Mouse (Mus musculus): ENCODE data around the gene Josd2. TPM values are rescaled to one million over a fixed set of nuclear protein-coding genes. Genes with fewer than 3 reads are reported as not detected.

The Josd2 gene
- polyA plus RNA-seq (2016; fragmentation: Nextera tagmentation; extraction: Ambion mirVana) = 74.9 and 78.5 TPM in 2 replicates

DNA sequence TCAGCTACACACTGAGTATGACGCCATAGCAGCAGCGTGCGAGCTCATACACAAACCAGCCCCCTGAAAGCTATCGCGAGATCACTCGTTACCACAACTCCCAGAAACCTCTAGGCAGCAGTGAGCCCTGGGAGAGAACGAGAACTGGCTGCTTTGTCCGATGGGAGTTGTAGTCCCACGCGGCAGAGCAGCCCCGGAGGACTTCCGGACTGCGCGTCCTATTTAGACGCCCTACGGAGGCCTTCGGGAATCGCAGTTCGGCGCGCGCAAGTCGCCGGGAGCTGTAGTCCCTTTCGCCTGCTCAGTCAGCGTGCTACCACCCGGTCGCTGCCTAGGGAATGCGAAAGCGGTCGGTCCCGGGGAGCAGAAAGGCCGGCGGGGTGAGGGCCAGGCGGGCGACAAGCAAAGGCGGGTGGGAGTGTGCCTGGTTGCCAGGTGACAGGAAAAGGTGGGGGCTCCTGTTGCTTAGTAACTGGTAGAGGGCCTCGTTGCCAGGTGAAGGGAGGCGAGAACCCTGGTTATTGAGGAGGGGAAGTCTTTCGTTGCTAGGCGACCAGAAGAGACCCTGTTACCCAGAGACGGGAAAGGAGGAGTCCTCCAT, at the start of gene Josd2:
Gene Josd2, plus strand, starts transcription at position 170 of the 601 bp plus-strand sequence.
- Histone ChIP-seq H3K9me3 (no peaks in the 10 kb centered on the region), H3K27ac (peak within 1 kb of the TSS; percentile 87), H3K4me1 (peaks cover 75% of the 10 kb centered on the region), H3K4me3 (peak within 1 kb of the TSS; percentile 60), H3K27me3 (ENCODE audit: poor library complexity, severe bottlenecking) (peaks cover 21% of the 10 kb centered on the region), H3K36me3 (replicated peaks) (peaks cover 19% of the 10 kb centered on the region)
- DNase-seq (ENCODE audit: extremely low spot score, low spot score) = peak; percentile 96
- 0% methylated on average over 42 of the region's 42 CpGs for WGBS

DNA sequence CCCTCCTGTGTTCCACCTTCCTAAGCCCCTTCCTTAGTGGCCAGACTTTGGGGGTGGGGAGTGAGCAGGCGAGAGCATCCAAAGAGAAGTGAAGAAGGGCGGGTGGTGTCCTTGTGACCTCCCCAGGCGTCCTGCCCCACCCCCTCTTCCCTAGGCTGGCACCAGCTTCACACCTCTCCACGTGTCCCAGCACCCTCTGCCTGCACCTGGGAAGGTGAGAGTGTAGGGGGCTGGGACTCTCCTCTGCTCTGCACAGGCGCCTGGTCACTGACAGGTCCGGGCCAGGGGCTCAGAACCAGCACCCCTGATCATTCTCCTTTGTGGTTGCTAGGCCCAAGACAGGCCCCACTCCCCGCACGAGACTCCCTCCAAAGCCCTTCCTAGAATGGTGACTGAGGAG, 40.1 kb upstream of the Josd2 start:
- Histone ChIP-seq H3K27me3 (ENCODE audit: poor library complexity, severe bottlenecking) (peaks cover 66% of the 10 kb centered on the region), H3K4me1 (peaks cover 62% of the 10 kb centered on the region), H3K36me3 (replicated peaks) (peaks cover 5% of the 10 kb centered on the region; the same call in 1 of the 2 replicates), H3K9me3 (no peaks in the 10 kb centered on the region), H3K4me3 (peak overlapping the region; percentile 81), H3K27ac (peak overlapping the region; percentile 98)
- 4% methylated on average over 8 of the region's 8 CpGs for WGBS
- no peak for DNase-seq (ENCODE audit: extremely low spot score, low spot score)

DNA sequence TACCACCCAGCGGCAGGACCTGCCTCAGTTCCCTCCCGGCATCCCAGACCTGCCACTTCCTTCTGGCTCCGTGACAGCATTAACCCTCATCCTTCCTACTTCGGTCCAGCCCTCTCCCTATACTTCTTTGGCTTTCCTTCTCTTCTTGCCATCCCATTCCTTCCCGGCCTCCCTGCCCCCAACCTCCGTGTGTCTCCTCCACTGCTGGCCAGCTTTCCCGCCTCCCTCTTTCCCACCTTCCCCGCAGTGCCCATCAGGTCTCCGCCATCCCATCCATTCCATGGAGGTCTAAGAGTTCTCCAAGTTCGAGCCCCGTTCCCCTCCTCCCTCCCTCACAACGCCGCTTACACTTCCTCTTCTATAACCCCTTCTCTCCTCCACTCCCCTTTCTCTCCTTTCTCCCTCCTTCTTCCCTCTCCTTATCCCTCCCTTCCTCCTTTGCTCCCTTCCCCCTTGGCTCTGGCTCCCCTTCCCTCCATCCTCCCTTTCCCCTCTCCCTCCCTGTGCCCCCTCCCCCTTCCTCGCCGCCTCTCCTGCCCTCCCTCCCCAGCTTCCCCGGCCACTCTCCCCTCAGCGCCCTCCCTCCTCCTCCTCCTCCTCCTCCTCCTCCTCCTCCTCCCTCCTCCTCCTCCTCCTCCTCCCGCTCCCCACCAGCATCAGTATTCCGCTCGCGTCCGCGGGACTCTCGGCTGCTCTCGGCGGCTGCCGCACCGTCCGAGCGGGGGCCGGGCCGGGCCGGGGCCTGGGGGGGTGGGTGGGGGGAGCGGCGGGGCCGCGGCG, 39.4 kb upstream of the Josd2 start:
- H3K4me1 ChIP-seq = peaks cover 69% of the 10 kb centered on the region
- H3K9me3 ChIP-seq = no peaks in the 10 kb centered on the region
- 1% methylated on average over 26 of the region's 38 CpGs for WGBS
- peaks cover 5% of the 10 kb centered on the region; the same call in 1 of the 2 replicates for H3K36me3 ChIP-seq (replicated peaks)
- peak overlapping the region; percentile 98 for H3K27ac ChIP-seq
- H3K27me3 ChIP-seq (ENCODE audit: poor library complexity, severe bottlenecking) = peaks cover 67% of the 10 kb centered on the region
- H3K4me3 ChIP-seq = peak overlapping the region; percentile 81
- peak; percentile 81 for DNase-seq (ENCODE audit: extremely low spot score, low spot score)

DNA sequence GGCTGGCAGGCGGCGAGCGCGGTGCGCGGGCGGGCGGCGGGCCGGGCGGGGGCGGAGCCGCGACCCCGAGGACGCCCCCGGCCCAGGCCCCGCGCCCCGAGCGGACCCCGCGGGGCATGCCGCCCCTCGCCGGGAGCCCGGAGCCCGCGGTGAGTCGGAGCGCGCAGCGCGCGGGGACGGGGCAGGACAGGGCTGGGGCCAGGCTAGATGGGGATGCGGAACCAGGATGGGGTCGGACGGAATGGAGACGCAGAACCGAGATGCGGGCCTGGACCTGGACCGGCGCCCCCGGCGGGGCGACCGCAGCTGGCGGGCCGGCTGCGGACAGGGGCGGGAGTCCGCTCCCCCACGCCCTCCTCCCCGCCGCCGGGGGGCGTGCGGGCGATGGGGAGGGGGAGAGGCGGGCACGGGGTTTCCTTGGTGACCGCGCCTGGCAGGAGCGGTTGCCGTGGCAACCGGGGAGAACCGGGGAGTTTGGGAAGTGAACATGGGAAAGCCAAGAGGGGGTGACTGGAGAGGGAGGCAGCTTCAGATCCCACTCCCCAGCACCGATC, 38.7 kb upstream of the Josd2 start, which contains the start of gene Lrrc4b:
Gene Lrrc4b, plus strand, starts transcription at position 51 of the 554 bp plus-strand sequence.
- 1% methylated on average over 65 of the region's 69 CpGs for WGBS
- peaks cover 5% of the 10 kb centered on the region; the same call in 1 of the 2 replicates for H3K36me3 ChIP-seq (replicated peaks)
- H3K27me3 ChIP-seq (ENCODE audit: poor library complexity, severe bottlenecking) = peaks cover 67% of the 10 kb centered on the region
- no peaks in the 10 kb centered on the region for H3K9me3 ChIP-seq
- DNase-seq (ENCODE audit: extremely low spot score, low spot score) = peak; percentile 81
- peak within 1 kb of the TSS; percentile 81 for H3K4me3 ChIP-seq
- H3K27ac ChIP-seq = peak within 1 kb of the TSS; percentile 98
- H3K4me1 ChIP-seq = peaks cover 72% of the 10 kb centered on the region

DNA sequence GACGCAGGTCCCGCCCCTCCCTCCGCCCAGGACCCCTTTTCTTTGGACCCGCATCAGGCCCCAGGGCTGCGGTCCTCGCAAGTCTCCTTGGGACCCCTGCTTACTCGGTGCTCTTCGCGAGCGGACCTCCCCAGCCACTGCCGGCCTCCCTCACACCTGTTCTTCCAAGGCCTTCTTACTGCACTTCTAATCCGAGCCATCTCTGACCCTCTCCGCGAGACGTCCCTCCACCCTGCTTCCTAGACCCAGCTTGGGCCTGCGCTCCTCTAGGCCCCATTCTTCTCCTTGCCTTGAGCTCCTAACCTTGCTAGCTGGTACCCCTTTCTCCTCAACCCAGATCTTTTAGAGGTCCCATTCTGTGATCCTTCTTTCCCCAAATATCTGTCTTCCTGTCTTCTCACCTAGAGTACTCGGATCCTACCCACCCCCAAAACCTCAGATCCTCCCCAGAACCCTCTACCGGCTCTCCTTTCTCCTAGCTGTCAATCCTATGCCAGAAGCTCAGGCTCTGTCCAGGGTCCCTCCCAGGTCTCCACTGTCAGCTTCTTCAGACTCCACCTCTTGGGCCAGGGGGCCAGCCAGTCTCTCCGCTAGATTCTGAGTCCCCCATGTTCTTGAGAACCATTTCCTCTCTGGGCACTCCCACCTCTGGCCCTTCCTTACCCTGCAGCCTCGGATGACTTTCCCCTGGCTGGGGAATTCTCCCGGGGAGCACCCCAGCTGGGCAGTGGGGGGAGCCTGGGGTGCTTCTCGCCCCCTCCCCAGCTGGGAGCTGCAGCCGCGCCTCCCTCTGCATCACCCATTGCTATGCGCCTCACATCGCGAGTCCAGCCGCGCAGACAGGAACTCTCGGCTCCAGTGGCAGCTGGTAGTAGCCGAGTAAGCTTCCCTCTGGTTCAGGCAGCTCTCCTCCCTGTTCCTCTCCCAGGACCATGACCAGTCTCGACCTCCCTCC, 38.0 kb upstream of the Josd2 start:
- WGBS = under 1% methylated on average over 31 of the region's 32 CpGs
- DNase-seq (ENCODE audit: extremely low spot score, low spot score) = peak; percentile 36
- Histone ChIP-seq H3K36me3 (replicated peaks) (peaks cover 6% of the 10 kb centered on the region; the same call in 1 of the 2 replicates), H3K9me3 (no peaks in the 10 kb centered on the region), H3K4me1 (peaks cover 72% of the 10 kb centered on the region), H3K4me3 (peak overlapping the region; percentile 81), H3K27ac (peak overlapping the region; percentile 98), H3K27me3 (ENCODE audit: poor library complexity, severe bottlenecking) (peaks cover 67% of the 10 kb centered on the region)

DNA sequence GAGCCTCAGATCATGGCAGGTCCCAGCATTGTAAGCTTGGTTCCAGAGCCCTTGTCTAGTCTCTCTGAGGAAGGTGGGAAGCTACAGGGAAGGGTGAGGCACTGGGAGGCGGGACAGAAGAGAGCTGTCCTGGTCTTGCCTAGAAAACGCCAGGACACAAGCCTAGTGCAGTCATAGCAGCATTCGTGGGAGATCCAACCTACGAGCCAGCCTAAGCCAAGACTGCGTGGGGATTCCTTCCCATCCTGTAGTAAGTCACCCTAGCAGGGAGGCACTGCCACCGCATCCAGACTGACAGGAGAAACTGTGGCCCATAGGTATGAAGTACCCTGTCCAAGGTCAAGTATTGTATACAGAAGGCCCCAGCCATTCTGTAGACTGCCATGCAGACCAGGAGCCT, 35.2 kb upstream of the Josd2 start:
- peaks cover 59% of the 10 kb centered on the region for H3K4me1 ChIP-seq
- peaks cover 11% of the 10 kb centered on the region; the same call in 1 of the 2 replicates for H3K36me3 ChIP-seq (replicated peaks)
- H3K27ac ChIP-seq = no peak overlapping the region
- H3K9me3 ChIP-seq = no peaks in the 10 kb centered on the region
- H3K27me3 ChIP-seq (ENCODE audit: poor library complexity, severe bottlenecking) = peaks cover 57% of the 10 kb centered on the region
- no peak overlapping the region for H3K4me3 ChIP-seq
- 75% methylated on average over 6 of the region's 6 CpGs for WGBS
- DNase-seq (ENCODE audit: extremely low spot score, low spot score) = no peak

DNA sequence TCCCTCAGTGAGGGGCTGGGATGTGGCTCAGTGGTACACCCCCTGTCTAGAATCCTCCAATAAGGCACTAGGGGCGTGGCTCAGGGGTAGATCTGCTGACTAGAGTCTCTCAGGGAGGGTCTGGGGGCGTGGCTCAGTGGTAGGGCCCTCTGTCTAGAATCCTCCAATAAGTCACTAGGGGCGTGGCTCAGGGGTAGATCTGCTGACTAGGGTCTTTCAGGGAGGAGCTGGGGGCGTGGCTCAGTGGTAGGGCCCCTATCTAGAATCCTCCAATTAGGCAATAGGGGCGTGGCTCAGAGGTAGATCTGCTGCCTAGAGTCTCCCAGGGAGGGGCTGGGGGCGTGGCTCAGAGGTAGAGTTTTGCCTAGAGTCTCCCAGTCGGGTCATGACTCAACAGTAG, 34.4 kb upstream of the Josd2 start:
- H3K27ac ChIP-seq = no peak overlapping the region
- peaks cover 58% of the 10 kb centered on the region for H3K4me1 ChIP-seq
- H3K4me3 ChIP-seq = peak overlapping the region; percentile 8
- H3K27me3 ChIP-seq (ENCODE audit: poor library complexity, severe bottlenecking) = peaks cover 57% of the 10 kb centered on the region
- H3K36me3 ChIP-seq (replicated peaks) = peaks cover 13% of the 10 kb centered on the region; the same call in 1 of the 2 replicates
- DNase-seq (ENCODE audit: extremely low spot score, low spot score) = peak; percentile 81
- 3% methylated on average over 7 of the region's 7 CpGs for WGBS
- no peaks in the 10 kb centered on the region for H3K9me3 ChIP-seq

DNA sequence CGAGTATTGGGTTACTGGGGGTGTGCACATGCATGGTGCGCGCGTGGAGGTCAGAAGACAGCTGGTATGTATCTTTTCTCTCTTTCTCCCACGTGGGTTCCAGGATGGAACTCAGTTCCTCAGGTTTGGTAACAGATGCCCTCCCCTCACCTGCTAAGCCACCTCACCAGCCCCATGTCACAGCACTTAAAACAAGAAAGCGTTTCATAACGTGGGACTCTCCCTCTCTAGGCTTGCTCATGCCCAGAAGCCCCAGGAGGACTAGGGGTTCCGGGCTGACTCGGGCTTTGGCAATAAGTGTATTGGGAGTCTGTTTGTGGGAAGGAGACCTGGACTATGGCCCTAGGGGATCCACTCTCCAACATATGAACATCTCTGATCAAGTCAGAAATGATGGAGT, 33.7 kb upstream of the Josd2 start:
- Histone ChIP-seq H3K36me3 (replicated peaks) (peaks cover 13% of the 10 kb centered on the region; the same call in 1 of the 2 replicates), H3K4me1 (peaks cover 54% of the 10 kb centered on the region), H3K9me3 (no peaks in the 10 kb centered on the region), H3K27me3 (ENCODE audit: poor library complexity, severe bottlenecking) (peaks cover 51% of the 10 kb centered on the region), H3K4me3 (no peak overlapping the region), H3K27ac (no peak overlapping the region)
- DNase-seq (ENCODE audit: extremely low spot score, low spot score) = no peak
- WGBS = 81% methylated on average over 9 of the region's 9 CpGs

DNA sequence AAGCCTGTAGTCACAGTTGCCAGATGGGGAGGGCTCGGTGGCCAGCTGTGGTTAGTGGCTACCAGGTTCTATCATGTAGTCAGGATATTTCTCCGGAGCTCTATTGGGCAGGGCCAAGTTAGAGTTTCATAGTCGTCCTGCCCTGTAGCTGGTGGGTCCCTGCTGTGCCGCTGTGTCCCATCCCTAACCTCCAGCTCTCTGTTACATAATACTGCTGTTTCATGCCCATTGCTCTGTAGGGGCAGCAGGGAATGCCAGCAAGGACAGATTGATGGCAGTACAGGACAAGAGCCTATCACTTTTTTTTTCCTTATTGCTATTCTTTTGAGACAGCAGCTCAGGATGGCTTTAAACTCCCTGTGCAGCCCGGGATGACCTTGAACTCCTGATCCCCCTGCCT, 32.0 kb upstream of the Josd2 start:
- 70% methylated on average over 5 of the region's 5 CpGs for WGBS
- Histone ChIP-seq H3K27me3 (ENCODE audit: poor library complexity, severe bottlenecking) (peaks cover 51% of the 10 kb centered on the region), H3K9me3 (no peaks in the 10 kb centered on the region), H3K4me3 (no peak overlapping the region), H3K36me3 (replicated peaks) (peaks cover 13% of the 10 kb centered on the region; the same call in 1 of the 2 replicates), H3K27ac (no peak overlapping the region), H3K4me1 (peaks cover 39% of the 10 kb centered on the region)
- DNase-seq (ENCODE audit: extremely low spot score, low spot score) = no peak

DNA sequence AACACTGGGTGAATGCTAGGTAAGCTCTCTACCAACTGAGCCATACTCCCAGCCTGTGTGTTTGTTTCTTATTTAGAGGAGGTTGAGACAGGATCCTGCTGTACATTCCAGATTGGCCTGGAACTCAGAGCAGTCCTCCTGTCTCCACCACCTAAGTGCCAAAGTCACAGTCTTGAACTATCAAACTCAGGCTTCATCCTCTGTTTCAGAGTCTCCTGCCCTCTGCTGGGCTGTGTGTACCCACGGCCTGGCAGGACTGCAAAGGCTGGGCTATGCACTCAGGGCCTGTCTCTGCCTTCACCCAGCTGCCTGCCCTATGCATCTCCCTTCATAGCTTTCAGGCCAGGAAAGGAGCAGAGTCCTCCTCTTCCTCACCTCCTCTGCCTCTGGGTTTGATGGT, 31.5 kb upstream of the Josd2 start:
- Histone ChIP-seq H3K4me1 (peaks cover 38% of the 10 kb centered on the region), H3K9me3 (no peaks in the 10 kb centered on the region), H3K27ac (no peak overlapping the region), H3K27me3 (ENCODE audit: poor library complexity, severe bottlenecking) (peaks cover 51% of the 10 kb centered on the region), H3K4me3 (no peak overlapping the region), H3K36me3 (replicated peaks) (peaks cover 13% of the 10 kb centered on the region; the same call in 1 of the 2 replicates)
- DNase-seq (ENCODE audit: extremely low spot score, low spot score) = no peak
- WGBS = 30% methylated on average over 1 of the region's 1 CpGs

DNA sequence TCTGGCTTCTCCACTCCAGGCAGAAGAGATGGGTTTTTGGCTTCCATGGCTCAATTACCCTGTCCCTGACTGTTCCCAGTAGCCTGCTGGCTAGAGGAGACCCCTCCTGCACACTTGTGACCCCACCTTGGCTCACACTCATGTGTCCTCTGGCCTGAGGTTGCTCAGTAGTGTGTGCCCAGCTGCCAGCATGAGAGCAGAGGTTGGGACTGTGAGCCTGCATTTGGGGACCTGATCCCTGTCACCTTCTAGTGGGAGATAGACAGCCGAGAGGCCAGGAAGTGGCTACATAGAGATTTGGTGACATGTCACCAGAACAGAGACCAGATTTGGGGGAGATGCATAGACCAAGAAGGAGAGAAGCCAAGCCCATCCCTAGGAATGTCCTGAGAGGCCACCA, 30.6 kb upstream of the Josd2 start:
- peaks cover 51% of the 10 kb centered on the region for H3K27me3 ChIP-seq (ENCODE audit: poor library complexity, severe bottlenecking)
- no peak for DNase-seq (ENCODE audit: extremely low spot score, low spot score)
- H3K27ac ChIP-seq = no peak overlapping the region
- H3K4me1 ChIP-seq = peaks cover 38% of the 10 kb centered on the region
- no peaks in the 10 kb centered on the region for H3K9me3 ChIP-seq
- no peak overlapping the region for H3K4me3 ChIP-seq
- 81% methylated on average over 1 of the region's 1 CpGs for WGBS
- H3K36me3 ChIP-seq (replicated peaks) = peaks cover 8% of the 10 kb centered on the region; the same call in 1 of the 2 replicates

DNA sequence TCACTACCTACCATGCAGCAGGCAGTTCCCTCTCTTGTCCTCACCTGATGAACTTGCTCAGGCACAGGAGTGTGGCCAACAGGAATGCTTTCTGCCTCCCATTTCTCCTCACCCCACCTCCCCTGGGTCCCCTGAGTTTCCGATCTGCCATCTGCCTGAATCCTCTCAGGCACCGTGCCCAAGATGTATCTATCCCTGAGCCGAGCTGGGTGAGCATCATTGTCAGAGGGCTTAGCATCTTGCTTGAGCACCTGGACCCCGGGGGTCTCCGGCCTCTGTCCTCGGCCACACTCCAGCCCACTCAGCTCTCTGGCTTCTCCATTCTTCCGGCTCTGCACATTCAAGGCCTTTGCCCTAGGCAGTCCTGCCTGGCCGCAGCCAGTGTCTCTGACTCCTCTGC, 29.8 kb upstream of the Josd2 start:
- H3K27me3 ChIP-seq (ENCODE audit: poor library complexity, severe bottlenecking) = peaks cover 52% of the 10 kb centered on the region
- peaks cover 8% of the 10 kb centered on the region; the same call in 1 of the 2 replicates for H3K36me3 ChIP-seq (replicated peaks)
- peaks cover 38% of the 10 kb centered on the region for H3K4me1 ChIP-seq
- no peak overlapping the region for H3K27ac ChIP-seq
- H3K4me3 ChIP-seq = no peak overlapping the region; the same call in 1 of the 2 replicates
- no peak for DNase-seq (ENCODE audit: extremely low spot score, low spot score)
- WGBS = 65% methylated on average over 8 of the region's 8 CpGs
- H3K9me3 ChIP-seq = no peaks in the 10 kb centered on the region
